Mouse (Mus musculus) midbrain, embryonic 15.5 days (tissue): ENCODE data around the gene Prodh2. TPM values are rescaled to one million over a fixed set of nuclear protein-coding genes. Genes with fewer than 3 reads are reported as not detected.

Source experiments
- ATAC-seq: fragments of 200-750 bp; cut with Nextera tagmentation; replicated peaks from 2 replicates; pipeline ENCODE4 v1.8.0; 2017; ENCODE audit warnings: moderate TSS enrichment
- H3K27ac ChIP-seq: fragments of 300-500 bp; sonication (generic); 2 replicates; pipeline ENCODE4 v1.5.1; 2015; ENCODE audit warnings: mild to moderate bottlenecking, inconsistent platforms
- H3K27me3 ChIP-seq: fragments of 300-500 bp; sonication (generic); replicated peaks from 2 replicates; pipeline ENCODE4 v1.6.1; 2015; ENCODE audit warnings: inconsistent platforms
- H3K36me3 ChIP-seq: fragments of 300-500 bp; sonication (generic); replicated peaks from 2 replicates; pipeline ENCODE4 v1.6.1; 2015; ENCODE audit warnings: inconsistent platforms
- H3K4me1 ChIP-seq: fragments of 300-500 bp; sonication (generic); 2 replicates; pipeline ENCODE4 v1.6.1; 2015; ENCODE audit warnings: inconsistent platforms
- H3K4me2 ChIP-seq: fragments of 300-500 bp; sonication (generic); 2 replicates; pipeline ENCODE4 v1.6.1; 2015; ENCODE audit warnings: inconsistent platforms, mild to moderate bottlenecking, moderate library complexity
- H3K4me3 ChIP-seq: fragments of 300-500 bp; sonication (generic); 2 replicates; pipeline ENCODE4 v1.5.1; 2015; ENCODE audit warnings: mild to moderate bottlenecking, inconsistent platforms
- H3K9ac ChIP-seq: fragments of 300-500 bp; sonication (generic); 2 replicates; pipeline ENCODE4 v1.6.1; 2015; ENCODE audit warnings: mild to moderate bottlenecking, inconsistent platforms
- H3K9me3 ChIP-seq: fragments of 300-500 bp; sonication (generic); 2 replicates; pipeline ENCODE4 v1.6.1; 2016; ENCODE audit warnings: inconsistent platforms
- WGBS: fragments of 180-500 bp; shearing (Covaris S2); methylation state at CpG from one replicate; pipeline ENCODE4 v1.1.7; 2015; ENCODE audit warnings: mixed read lengths; 5-methylcytosine and 5-hydroxymethylcytosine counted together
- polyA plus RNA-seq: library from polyadenylated mRNA; unstranded; fragments of >200 nt; fragmentation: Nextera tagmentation; extraction: Ambion mirVana; gene quantifications from 2 replicates; pipeline ENCODE4 v1.2.1, GENCODE M21; 2015

The Prodh2 gene
- polyA plus RNA-seq, 1 experiment from 2014 or later = not detected

DNA sequence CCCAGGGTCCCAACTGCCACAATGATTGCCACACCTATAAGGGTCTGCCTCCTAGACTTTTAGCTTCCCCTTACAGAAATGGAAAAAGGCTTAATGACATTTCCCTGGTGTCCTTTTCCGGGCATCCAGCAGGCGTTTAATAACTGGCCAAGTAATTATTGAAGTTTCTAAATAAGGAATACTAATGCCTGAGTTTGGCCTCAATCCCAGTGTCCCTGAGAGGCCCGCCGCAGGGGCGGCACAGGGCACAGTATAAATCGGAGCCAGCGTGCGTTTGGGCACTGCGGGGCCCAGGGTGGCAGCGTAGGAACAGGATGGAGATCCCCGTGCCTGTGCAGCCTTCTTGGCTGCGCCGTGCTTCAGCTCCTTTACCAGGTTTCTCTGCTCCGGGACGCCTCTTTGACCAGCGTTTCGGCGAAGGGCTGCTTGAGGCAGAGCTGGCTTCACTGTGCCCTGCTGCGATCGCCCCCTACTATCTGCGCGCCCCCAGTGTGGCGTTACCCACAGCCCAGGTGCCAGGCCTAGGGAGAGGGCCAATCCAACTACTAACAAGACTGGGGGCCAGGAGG is 59.7 kb downstream of the Prodh2 start:
- Histone ChIP-seq H3K4me1 (peaks cover 19% of the 10 kb centered on the region), H3K36me3 (peaks cover 28% of the 10 kb centered on the region; the same call in 1 of the 2 replicates), H3K9me3 (no peaks in the 10 kb centered on the region), H3K27me3 (no peaks in the 10 kb centered on the region), H3K27ac (peak overlapping the region; percentile 77), H3K9ac (peak overlapping the region; percentile 47), H3K4me2 (peak overlapping the region; percentile 90), H3K4me3 (peak overlapping the region; percentile 71)
- no peak for ATAC-seq
- WGBS = 4% methylated on average over 23 of the region's 23 CpGs

GRCm38 (mm10) chr7:30553810-30554584 is 60.6 kb downstream of the Prodh2 start:
- H3K27me3 ChIP-seq = no peaks in the 10 kb centered on the region
- H3K9me3 ChIP-seq = no peaks in the 10 kb centered on the region
- H3K4me3 ChIP-seq = no peak overlapping the region
- H3K9ac ChIP-seq = peak overlapping the region; percentile 47; the same call in 1 of the 2 replicates
- 88% methylated on average over 22 of the region's 22 CpGs for WGBS
- ATAC-seq = no peak
- peak overlapping the region; percentile 90; the same call in 1 of the 2 replicates for H3K4me2 ChIP-seq
- no peak overlapping the region for H3K27ac ChIP-seq
- H3K4me1 ChIP-seq = peaks cover 28% of the 10 kb centered on the region
- peaks cover 28% of the 10 kb centered on the region; the same call in 1 of the 2 replicates for H3K36me3 ChIP-seq

- Histone ChIP-seq H3K9ac (no peak overlapping the region), H3K27ac (no peak overlapping the region), H3K4me1 (peaks cover 37% of the 10 kb centered on the region), H3K4me2 (no peak overlapping the region), H3K36me3 (peaks cover 28% of the 10 kb centered on the region; the same call in 1 of the 2 replicates), H3K27me3 (no peaks in the 10 kb centered on the region), H3K4me3 (no peak overlapping the region), H3K9me3 (no peaks in the 10 kb centered on the region)
- no peak for ATAC-seq
- WGBS = 92% methylated on average over 18 of the region's 18 CpGs
These were observed 63.6 kb downstream of the Prodh2 start for GRCm38 (mm10) chr7:30556894-30557536.

DNA sequence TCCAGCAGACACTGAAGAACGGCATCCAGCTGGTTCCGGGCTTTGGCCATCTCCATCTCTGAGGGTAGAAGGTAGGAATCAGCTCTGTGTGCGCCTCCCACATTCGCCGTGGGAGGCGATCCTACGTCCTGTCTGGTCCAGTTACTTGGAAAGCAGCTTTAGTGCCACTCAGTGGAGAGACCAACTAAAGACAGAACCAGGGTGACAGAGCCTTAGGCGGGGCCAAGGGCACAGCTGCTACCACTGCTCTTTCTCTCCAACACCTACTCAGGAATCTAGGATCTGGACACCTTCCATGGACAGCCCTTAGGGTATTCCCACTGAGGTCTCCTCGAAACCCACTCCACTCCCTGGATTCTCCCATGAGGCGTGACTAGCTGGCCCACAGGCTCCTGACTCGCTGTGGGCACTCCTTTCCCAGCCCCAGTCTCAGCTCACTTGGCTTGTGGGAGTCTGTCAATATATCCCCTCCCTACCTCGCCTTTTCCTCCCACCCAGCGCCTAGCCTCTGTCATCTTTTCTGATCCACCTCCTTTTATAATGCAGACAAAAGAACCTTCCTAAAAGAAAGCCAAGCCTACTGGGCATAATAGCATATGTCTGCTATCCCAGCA is 64.6 kb downstream of the Prodh2 start:
- Histone ChIP-seq H3K27me3 (no peaks in the 10 kb centered on the region), H3K4me3 (peak overlapping the region; percentile 60; the same call in 1 of the 2 replicates), H3K4me1 (peaks cover 36% of the 10 kb centered on the region), H3K9me3 (no peaks in the 10 kb centered on the region), H3K4me2 (peak overlapping the region; percentile 97; the same call in 1 of the 2 replicates), H3K27ac (no peak overlapping the region), H3K36me3 (peaks cover 28% of the 10 kb centered on the region; the same call in 1 of the 2 replicates), H3K9ac (peak overlapping the region; percentile 70; the same call in 1 of the 2 replicates)
- WGBS = 87% methylated on average over 13 of the region's 13 CpGs
- no peak for ATAC-seq

- no peak for ATAC-seq
These were observed 65.4 kb downstream of the Prodh2 start for GRCm38 (mm10) chr7:30558656-30559442.

GRCm38 (mm10) chr7:30559443-30559954 is 66.1 kb downstream of the Prodh2 start, which contains the start of gene Lin37:
TSS of gene Lin37 (minus strand) at chr7:30559838.
- Histone ChIP-seq H3K4me2 (peak within 1 kb of the TSS; percentile 97), H3K36me3 (peaks cover 26% of the 10 kb centered on the region; the same call in 1 of the 2 replicates), H3K4me1 (peaks cover 35% of the 10 kb centered on the region), H3K27me3 (no peaks in the 10 kb centered on the region), H3K9me3 (no peaks in the 10 kb centered on the region), H3K9ac (peak within 1 kb of the TSS; percentile 70), H3K4me3 (peak within 1 kb of the TSS; percentile 60), H3K27ac (peak within 1 kb of the TSS; percentile 71)
- ATAC-seq = peak; percentile 89
- WGBS = under 1% methylated on average over 20 of the region's 20 CpGs

More at GRCm38 (mm10) chr7:30558656-30559442, 65.4 kb downstream of the Prodh2 start:
- H3K4me1 ChIP-seq = peaks cover 30% of the 10 kb centered on the region
- H3K27ac ChIP-seq = peak overlapping the region; percentile 71
- WGBS = 17% methylated on average over 12 of the region's 12 CpGs
- peak overlapping the region; percentile 97 for H3K4me2 ChIP-seq
- H3K36me3 ChIP-seq = peaks cover 28% of the 10 kb centered on the region; the same call in 1 of the 2 replicates
- H3K4me3 ChIP-seq = peak overlapping the region; percentile 60
- no peaks in the 10 kb centered on the region for H3K9me3 ChIP-seq
- peak overlapping the region; percentile 70 for H3K9ac ChIP-seq
- no peaks in the 10 kb centered on the region for H3K27me3 ChIP-seq

DNA sequence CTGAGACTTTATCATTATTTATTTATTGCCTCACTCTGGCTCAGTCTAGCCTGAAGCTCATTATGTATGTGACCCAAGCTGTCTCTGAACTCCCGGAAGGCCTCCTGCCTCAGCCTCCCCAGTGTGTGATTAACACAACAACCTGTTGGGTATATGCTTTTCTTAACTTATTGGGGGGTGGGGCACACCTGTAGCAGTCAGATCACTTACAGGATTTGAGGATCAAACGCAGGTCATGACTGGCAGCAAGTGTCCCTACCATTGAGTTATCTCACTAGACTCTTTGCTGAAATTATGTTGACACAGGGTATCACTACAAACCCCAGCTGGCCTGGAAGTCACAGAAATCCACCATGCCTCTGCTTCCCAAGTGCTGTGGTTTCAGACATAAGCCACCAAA is 66.9 kb downstream of the Prodh2 start:
- H3K9ac ChIP-seq = no peak overlapping the region
- H3K36me3 ChIP-seq = peaks cover 18% of the 10 kb centered on the region; the same call in 1 of the 2 replicates
- peaks cover 35% of the 10 kb centered on the region for H3K4me1 ChIP-seq
- H3K27ac ChIP-seq = peak overlapping the region; percentile 64; the same call in 1 of the 2 replicates
- H3K9me3 ChIP-seq = no peaks in the 10 kb centered on the region
- WGBS = 64% methylated on average over 2 of the region's 2 CpGs
- ATAC-seq = no peak
- no peak overlapping the region for H3K4me3 ChIP-seq
- no peaks in the 10 kb centered on the region for H3K27me3 ChIP-seq
- H3K4me2 ChIP-seq = peak overlapping the region; percentile 97; the same call in 1 of the 2 replicates

DNA sequence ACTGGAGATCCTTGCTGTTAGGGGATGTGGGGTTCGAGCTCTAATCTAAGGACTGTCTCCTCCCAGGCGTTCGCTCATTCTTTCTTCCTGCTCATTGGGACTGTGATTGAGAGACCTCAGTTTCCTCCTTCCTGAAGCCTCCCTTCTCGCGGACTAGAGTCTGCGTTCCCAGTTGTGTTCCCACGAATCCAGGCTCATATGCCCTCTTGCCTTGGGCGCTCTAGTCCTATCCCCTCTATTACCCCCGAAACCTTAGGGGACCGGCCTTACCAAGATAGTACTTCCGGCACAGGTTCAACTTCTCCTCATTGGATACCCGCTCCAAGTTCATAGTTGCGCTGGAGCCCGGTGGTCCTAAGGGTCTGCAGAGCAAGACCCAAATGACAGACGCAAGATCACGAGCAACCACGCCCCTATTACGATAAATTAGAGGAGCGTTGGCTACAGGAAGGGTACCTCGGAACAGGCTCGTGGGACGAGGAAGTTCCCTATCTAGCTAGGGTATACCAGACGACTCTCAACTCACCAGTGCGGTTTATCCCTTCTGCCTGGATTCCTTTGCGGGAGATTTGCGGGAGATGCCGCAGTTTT is 69.2 kb downstream of the Prodh2 start:
- Histone ChIP-seq H3K9me3 (no peaks in the 10 kb centered on the region), H3K4me1 (peaks cover 35% of the 10 kb centered on the region), H3K27me3 (no peaks in the 10 kb centered on the region), H3K4me3 (peak overlapping the region; percentile 95), H3K4me2 (peak overlapping the region; percentile 89), H3K36me3 (peaks cover 12% of the 10 kb centered on the region; the same call in 1 of the 2 replicates), H3K9ac (peak overlapping the region; percentile 84), H3K27ac (peak overlapping the region; percentile 96)
- 2% methylated on average over 27 of the region's 27 CpGs for WGBS
- ATAC-seq = no peak
